21 mouse cellular contexts compared by ENCODE assay signal in the genomic region with DNA sequence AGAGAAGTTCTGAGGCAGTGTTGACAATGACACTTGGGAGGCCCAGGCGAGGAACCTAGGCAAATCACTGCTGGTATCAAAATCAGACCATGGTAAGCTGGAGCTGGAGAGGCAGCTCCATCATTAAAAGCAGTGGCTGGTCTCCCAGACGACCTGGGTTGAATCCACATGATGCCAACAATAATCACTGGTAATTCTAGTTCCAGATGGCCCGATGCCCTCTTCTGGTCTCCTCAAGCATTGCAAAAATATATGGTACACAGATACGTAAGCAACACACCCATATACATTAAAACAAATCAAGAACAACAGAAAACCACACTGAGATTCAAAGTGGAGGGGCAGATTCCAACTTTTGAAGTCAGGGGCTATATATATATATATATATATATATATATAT. TPM values are rescaled to one million over a fixed set of nuclear protein-coding genes. Genes with fewer than 3 reads are reported as not detected.
DNase-seq lines count a peak whose midpoint lies in the region; ATAC-seq and TF ChIP-seq lines count a peak whose summit lies in the region.
"Had no signal": no experiment of that assay in that cellular context is flagged by ENCODE, and none has a peak within 500 bp of the region (broad histone marks: within the 10 kb centered on the region; RNA-seq: fewer than 3 reads in every experiment).

No protein-coding gene starts in this region.

- H3K9ac ChIP-seq in heart, adult 2 months (ENCODE audit: low read depth, low read length), result no peak overlapping the region
- H3K9ac ChIP-seq in liver, postnatal 0 days (replicated peaks), result no peak overlapping the region
- H3K9ac ChIP-seq in liver, embryonic 11.5 days (ENCODE audit: low read depth, low read length), result no peak overlapping the region
- H3K9ac ChIP-seq: intestine, embryonic 15.5 days; kidney, embryonic 15.5 days; neural tube, embryonic 13.5 days had no signal

- peak; percentile 29; the same call in 1 of the 2 replicates for TF ChIP-seq CTCF in heart, adult 2 months (IDR thresholded peaks at IDR 0.05)
- TF ChIP-seq CTCF in liver, postnatal 0 days (IDR thresholded peaks at IDR 0.05; ENCODE audit: low read depth), result peak; percentile 23; the same call in 1 of the 2 replicates
- 0 out of 2 replicates have a peak, but pooled peaks have one; percentile 7 for TF ChIP-seq CTCF in E14TG2a.4 (conservative IDR thresholded peaks at IDR 0.05; ENCODE audit: low read length)

- H3K9me3 ChIP-seq in liver, postnatal 0 days (ENCODE audit: low read length), result no peaks in the 10 kb centered on the region
- H3K9me3 ChIP-seq in liver, embryonic 11.5 days (ENCODE audit: control insufficient read depth, low read length), result no peaks in the 10 kb centered on the region
- H3K9me3 ChIP-seq in E14TG2a.4 (ENCODE audit: low read length), result no peaks in the 10 kb centered on the region
- H3K9me3 ChIP-seq: forebrain, embryonic 10.5 days; heart, embryonic 10.5 days; intestine, embryonic 15.5 days; kidney, embryonic 15.5 days; limb, embryonic 10.5 days; neural tube, embryonic 13.5 days had no signal

- no peak for TF ChIP-seq EP300 in heart, adult 2 months (IDR thresholded peaks at IDR 0.05; ENCODE audit: insufficient read depth, low read depth, low read length)
- no peak for TF ChIP-seq EP300 in liver, postnatal 0 days (IDR thresholded peaks at IDR 0.05; ENCODE audit: low read depth)

- no peaks in the 10 kb centered on the region for H3K27me3 ChIP-seq in heart, adult 2 months (ENCODE audit: control insufficient read depth, insufficient read depth, low read length)
- H3K27me3 ChIP-seq in liver, postnatal 0 days (ENCODE audit: insufficient read depth, low read length), result no peaks in the 10 kb centered on the region
- no peaks in the 10 kb centered on the region for H3K27me3 ChIP-seq in liver, embryonic 11.5 days (replicated peaks; ENCODE audit: control insufficient read depth, insufficient read depth, low read length)
- H3K27me3 ChIP-seq in E14TG2a.4 (ENCODE audit: insufficient read depth, low read length), result no peaks in the 10 kb centered on the region
- H3K27me3 ChIP-seq: intestine, embryonic 15.5 days; kidney, embryonic 15.5 days; neural tube, embryonic 13.5 days had no signal

- 79% methylated on average over 4 of the region's 4 CpGs for WGBS in heart, adult 2 months
- WGBS in liver, postnatal 0 days (ENCODE audit: insufficient replicate concordance), result 76% methylated on average over 4 of the region's 4 CpGs
- 75% methylated on average over 4 of the region's 4 CpGs for WGBS in liver, embryonic 11.5 days

- H3K4me3 ChIP-seq in heart, adult 2 months, result no peak overlapping the region
- no peak overlapping the region for H3K4me3 ChIP-seq in liver, postnatal 0 days (ENCODE audit: low read depth, low read length)
- no peak overlapping the region for H3K4me3 ChIP-seq in liver, embryonic 11.5 days (ENCODE audit: low read depth, low read length)
- no peak overlapping the region for H3K4me3 ChIP-seq in E14TG2a.4 (replicated peaks; ENCODE audit: low read length)
- H3K4me3 ChIP-seq: forebrain, embryonic 10.5 days; heart, embryonic 10.5 days; hindbrain, embryonic 10.5 days; intestine, embryonic 15.5 days; kidney, embryonic 15.5 days; limb, embryonic 10.5 days; neural tube, embryonic 13.5 days had no signal

- no peak for TF ChIP-seq POLR2A in heart, adult 2 months (IDR thresholded peaks at IDR 0.05; ENCODE audit: insufficient read depth, low read depth, low read length)

- ATAC-seq in liver, postnatal 0 days, result no peak
- no peak for ATAC-seq in liver, embryonic 11.5 days (replicated peaks; ENCODE audit: low FRiP score)
- ATAC-seq in CD4-positive, CD25-positive, alpha-beta regulatory T cell, adult 4 months, result no peak
- ATAC-seq: intestine, embryonic 15.5 days had no signal

- no peak for DNase-seq in heart, adult 2 months
- no peak for DNase-seq in heart, adult 8-10 months (ENCODE audit: low spot score)
- no peak for DNase-seq in liver, postnatal 0 days
- no peak for DNase-seq in liver, embryonic 11.5 days (ENCODE audit: low spot score)
- DNase-seq in ZHBTc4 (ENCODE audit: low read depth, low spot score), result peak; percentile 39
- DNase-seq: adrenal gland, postnatal 25 days; cerebellum, adult 11 months; gastrocnemius, postnatal 36 days; layer of hippocampus, postnatal 36 days; lung, adult 2 months; right cerebral cortex, postnatal 4 days had no signal

- intact Hi-C loops in heart, adult 2 months (cut with DNase I), result loop anchor here (2.0 kb wide), 1 partner anchor 215 kb away; no protein-coding TSS in a partner anchor

- no peaks in the 10 kb centered on the region for H3K36me3 ChIP-seq in heart, adult 2 months (ENCODE audit: control insufficient read depth, insufficient read depth, low read length)
- no peaks in the 10 kb centered on the region for H3K36me3 ChIP-seq in liver, postnatal 0 days (replicated peaks; ENCODE audit: insufficient read depth, low read length)
- H3K36me3 ChIP-seq in liver, embryonic 11.5 days (ENCODE audit: control insufficient read depth, insufficient read depth, low read length), result no peaks in the 10 kb centered on the region
- peaks cover 35% of the 10 kb centered on the region for H3K36me3 ChIP-seq in E14TG2a.4 (ENCODE audit: insufficient read depth, low read length)
- H3K36me3 ChIP-seq: forebrain, embryonic 10.5 days; heart, embryonic 10.5 days; hindbrain, embryonic 10.5 days; intestine, embryonic 15.5 days; kidney, embryonic 15.5 days; limb, embryonic 10.5 days; neural tube, embryonic 13.5 days had no signal

- H3K79me2 ChIP-seq in heart, adult 2 months (replicated peaks; ENCODE audit: control insufficient read depth, insufficient read depth, low read length), result no peaks in the 10 kb centered on the region

- H3K4me1 ChIP-seq in heart, adult 2 months (ENCODE audit: control insufficient read depth, insufficient read depth, low read length), result peaks cover 1% of the 10 kb centered on the region
- H3K4me1 ChIP-seq in liver, postnatal 0 days (ENCODE audit: insufficient read depth), result no peaks in the 10 kb centered on the region
- H3K4me1 ChIP-seq in liver, embryonic 11.5 days (replicated peaks; ENCODE audit: control insufficient read depth, insufficient read depth, low read length), result no peaks in the 10 kb centered on the region
- H3K4me1 ChIP-seq in E14TG2a.4 (replicated peaks; ENCODE audit: low read depth, low read length), result peaks cover 27% of the 10 kb centered on the region
- H3K4me1 ChIP-seq: forebrain, embryonic 10.5 days; hindbrain, embryonic 10.5 days; intestine, embryonic 15.5 days; kidney, embryonic 15.5 days; limb, embryonic 10.5 days had no signal

- H3K4me2 ChIP-seq in liver, postnatal 0 days (ENCODE audit: low read depth, low read length), result no peak overlapping the region
- H3K4me2 ChIP-seq in liver, embryonic 11.5 days, result no peak overlapping the region
- H3K4me2 ChIP-seq: intestine, embryonic 15.5 days; kidney, embryonic 15.5 days; midbrain, embryonic 11.5 days; neural tube, embryonic 13.5 days had no signal

- H3K27ac ChIP-seq in heart, adult 2 months, result no peak overlapping the region
- no peak overlapping the region for H3K27ac ChIP-seq in liver, postnatal 0 days (ENCODE audit: low read depth)
- H3K27ac ChIP-seq in liver, embryonic 11.5 days (ENCODE audit: low read depth, low read length), result no peak overlapping the region
- H3K27ac ChIP-seq: forebrain, embryonic 10.5 days; heart, embryonic 10.5 days; hindbrain, embryonic 10.5 days; intestine, embryonic 15.5 days; kidney, embryonic 15.5 days; limb, embryonic 10.5 days; neural tube, embryonic 13.5 days had no signal

RNA-seq across cellular contexts. Expression of gene Rad9b, which starts 8.3 kb away (rescaled TPM):
- total RNA-seq in heart, adult 2 months (2021), result under 1 TPM; 0.50 to 0.97 TPM
- polyA plus RNA-seq in heart, adult 2 months (2012; rRNA removed), result 2.5 and 3.0 TPM in 2 replicates
- total RNA-seq in heart, adult 8-10 months (2022), result 1 to 10 TPM in 3 of 4 experiments, under 1 TPM in 1; 0.89 to 1.9 (median 1.3) TPM
- polyA plus RNA-seq in liver, postnatal 0 days (2015; fragmentation: Nextera tagmentation; extraction: Ambion mirVana), result 2.7 and 3.0 TPM in 2 replicates
- 7.0 and 7.9 TPM in 2 replicates for polyA plus RNA-seq in liver, embryonic 11.5 days (2014; fragmentation: Nextera tagmentation; extraction: Ambion mirVana)
- polyA plus RNA-seq in CD4-positive, CD25-positive, alpha-beta regulatory T cell, adult 4 months (2017; shearing (Covaris generic)), result 10 to 100 TPM; 13.6 to 17.0 TPM

RNA-seq across cellular contexts. Expression of gene Vps29, which starts 8.4 kb away (rescaled TPM):
- 10 to 100 TPM; 85.4 to 91.4 TPM for total RNA-seq in heart, adult 2 months (2021)
- polyA plus RNA-seq in heart, adult 2 months (2012; rRNA removed), result 39.2 and 70.9 TPM in 2 replicates
- 100 to 1,000 TPM in 2 of 4 experiments, 10 to 100 TPM in 2; 91.9 to 113 (median 101) TPM for total RNA-seq in heart, adult 8-10 months (2022)
- polyA plus RNA-seq in liver, postnatal 0 days (2015; fragmentation: Nextera tagmentation; extraction: Ambion mirVana), result 93.1 and 104 TPM in 2 replicates
- polyA plus RNA-seq in liver, embryonic 11.5 days (2014; fragmentation: Nextera tagmentation; extraction: Ambion mirVana), result 204 and 211 TPM in 2 replicates
- 100 to 1,000 TPM; 193 to 203 TPM for polyA plus RNA-seq in CD4-positive, CD25-positive, alpha-beta regulatory T cell, adult 4 months (2017; shearing (Covaris generic))

RNA-seq across cellular contexts. Expression of gene Gpn3, which starts 25.9 kb away (rescaled TPM):
- total RNA-seq in heart, adult 2 months (2021), result 10 to 100 TPM; 23.5 to 28.0 TPM
- polyA plus RNA-seq in heart, adult 2 months (2012; rRNA removed), result 19.2 and 19.8 TPM in 2 replicates
- 10 to 100 TPM; 25.3 to 32.1 (median 30.4) TPM for total RNA-seq in heart, adult 8-10 months (2022)
- 25.2 and 26.7 TPM in 2 replicates for polyA plus RNA-seq in liver, postnatal 0 days (2015; fragmentation: Nextera tagmentation; extraction: Ambion mirVana)
- polyA plus RNA-seq in liver, embryonic 11.5 days (2014; fragmentation: Nextera tagmentation; extraction: Ambion mirVana), result 112 and 114 TPM in 2 replicates
- polyA plus RNA-seq in CD4-positive, CD25-positive, alpha-beta regulatory T cell, adult 4 months (2017; shearing (Covaris generic)), result 10 to 100 TPM; 56.9 to 67.7 TPM

RNA-seq across cellular contexts. Expression of gene Fam216a, which starts 26.4 kb away (rescaled TPM):
- total RNA-seq in heart, adult 2 months (2021), result 10 to 100 TPM; 11.1 to 12.3 TPM
- polyA plus RNA-seq in heart, adult 2 months (2012; rRNA removed), result 10.7 and 15.3 TPM in 2 replicates
- total RNA-seq in heart, adult 8-10 months (2022), result 10 to 100 TPM; 11.6 to 14.3 (median 12.7) TPM
- 9.8 and 10.3 TPM in 2 replicates for polyA plus RNA-seq in liver, postnatal 0 days (2015; fragmentation: Nextera tagmentation; extraction: Ambion mirVana)
- 50.7 and 52.1 TPM in 2 replicates for polyA plus RNA-seq in liver, embryonic 11.5 days (2014; fragmentation: Nextera tagmentation; extraction: Ambion mirVana)
- polyA plus RNA-seq in CD4-positive, CD25-positive, alpha-beta regulatory T cell, adult 4 months (2017; shearing (Covaris generic)), result 1 to 10 TPM; 6.9 to 7.4 TPM

RNA-seq across cellular contexts. Expression of gene Arpc3, which starts 45.9 kb away (rescaled TPM):
- 10 to 100 TPM; 91.5 to 98.7 TPM for total RNA-seq in heart, adult 2 months (2021)
- polyA plus RNA-seq in heart, adult 2 months (2012; rRNA removed), result 89.6 and 97.1 TPM in 2 replicates
- total RNA-seq in heart, adult 8-10 months (2022), result 10 to 100 TPM; 84.9 to 93.6 (median 88.1) TPM
- 79.7 and 86.6 TPM in 2 replicates for polyA plus RNA-seq in liver, postnatal 0 days (2015; fragmentation: Nextera tagmentation; extraction: Ambion mirVana)
- 122 and 125 TPM in 2 replicates for polyA plus RNA-seq in liver, embryonic 11.5 days (2014; fragmentation: Nextera tagmentation; extraction: Ambion mirVana)
- 100 to 1,000 TPM; 394 to 533 TPM for polyA plus RNA-seq in CD4-positive, CD25-positive, alpha-beta regulatory T cell, adult 4 months (2017; shearing (Covaris generic))
